Mouse (Mus musculus) CH12.LX (cell line): ENCODE measurements around the gene Rspry1. TPM values are rescaled to one million over a fixed set of nuclear protein-coding genes. Genes with fewer than 3 reads are reported as not detected.

Experiments used
- DNase-seq: peaks from one replicate; pipeline ENCODE4 v3.0.0-alpha.2; 2013; ENCODE audit errors: extremely low read depth
- H3K27ac ChIP-seq: 2 replicates; pipeline ENCODE4 v1.5.1; 2012; ENCODE audit warnings: low read depth, mild to moderate bottlenecking, control low read depth, moderate library complexity; ENCODE audit not compliant: insufficient read depth
- H3K27me3 ChIP-seq: replicated peaks from 2 replicates; pipeline ENCODE3; 2012; ENCODE audit warnings: inconsistent platforms
- H3K36me3 ChIP-seq, 2 experiments: replicated peaks in 1 of 2; 2 replicates each; pipeline versions ENCODE3 to v1.6.1; 2012; ENCODE audit warnings: inconsistent platforms in 1 of 2, low read length in 1 of 2, mild to moderate bottlenecking in 1 of 2, mixed read lengths in 1 of 2, moderate library complexity in 1 of 2; ENCODE audit not compliant: control insufficient read depth in 1 of 2, insufficient read depth in 1 of 2
- H3K4me1 ChIP-seq, 2 experiments: 2 replicates each; pipeline ENCODE4 v1.6.1; 2012; ENCODE audit warnings: inconsistent platforms in 1 of 2, moderate library complexity in 1 of 2; ENCODE audit not compliant: insufficient read depth in 2 of 2, control insufficient read depth in 1 of 2
- H3K4me2 ChIP-seq: 2 replicates; pipeline ENCODE4 v1.6.1; 2012; ENCODE audit warnings: low read depth, mild to moderate bottlenecking, control low read depth; ENCODE audit not compliant: poor library complexity, insufficient read depth, severe bottlenecking
- H3K4me3 ChIP-seq, 3 experiments: fragments of 150-350 bp in 1 of 3; sonication (generic) in 1 of 3; replicated peaks in 1 of 3; 2 replicates each; pipeline versions ENCODE3 to v1.5.1; 2011 to 2012; ENCODE audit warnings: low read depth in 2 of 3, low read length in 2 of 3, mild to moderate bottlenecking in 2 of 3, moderate library complexity in 2 of 3, control low read depth in 1 of 3, improper control_type of control experiment in 1 of 3, inconsistent platforms in 1 of 3, mixed read lengths in 1 of 3; ENCODE audit not compliant: poor library complexity in 1 of 3
- H3K79me2 ChIP-seq: replicated peaks from 2 replicates; pipeline ENCODE4 v1.6.1; 2012; ENCODE audit warnings: mild to moderate bottlenecking, moderate library complexity; ENCODE audit not compliant: control insufficient read depth, poor library complexity, insufficient read depth, severe bottlenecking; ENCODE audit errors: extremely low read depth
- H3K9ac ChIP-seq: 2 replicates; pipeline ENCODE4 v1.6.1; 2012; ENCODE audit warnings: low read depth, mild to moderate bottlenecking, control low read depth, moderate library complexity; ENCODE audit not compliant: insufficient read depth
- H3K9me3 ChIP-seq: replicated peaks from 2 replicates; pipeline ENCODE3; 2012; ENCODE audit warnings: low read length, inconsistent platforms, mixed read lengths
- BHLHE40 ChIP-seq: IDR thresholded peaks from 2 replicates; pipeline ENCODE4 v1.6.1; 2011; ENCODE audit warnings: mild to moderate bottlenecking, low read depth, low read length, improper control_type of control experiment
- CHD1 ChIP-seq: IDR thresholded peaks from 2 replicates; pipeline ENCODE4 v1.6.1; 2012; ENCODE audit warnings: low read depth, low read length, improper control_type of control experiment, inconsistent platforms
- CHD2 ChIP-seq: IDR thresholded peaks from 2 replicates; pipeline ENCODE4 v1.6.1; 2011; ENCODE audit warnings: low read length, improper control_type of control experiment
- E2F4 ChIP-seq: IDR thresholded peaks from 2 replicates; pipeline ENCODE4 v1.6.1; 2011; ENCODE audit warnings: low read depth, low read length, improper control_type of control experiment; ENCODE audit not compliant: insufficient replicate concordance
- ELF1 ChIP-seq: IDR thresholded peaks from 2 replicates; pipeline ENCODE4 v1.6.1; 2014; ENCODE audit warnings: low read depth, mild to moderate bottlenecking, inconsistent platforms, low read length, improper control_type of control experiment
- ETS1 ChIP-seq: conservative IDR thresholded peaks from 2 replicates; pipeline ENCODE4 v1.6.1; 2012; ENCODE audit warnings: low read depth, mild to moderate bottlenecking, inconsistent platforms, low read length, improper control_type of control experiment, moderate library complexity
- GABPA ChIP-seq: IDR thresholded peaks from 2 replicates; pipeline ENCODE4 v1.6.1; 2012; ENCODE audit warnings: low read depth, low read length, improper control_type of control experiment, inconsistent platforms; ENCODE audit not compliant: insufficient replicate concordance
- JUND ChIP-seq: conservative IDR thresholded peaks from 2 replicates; pipeline ENCODE4 v1.6.1; 2011; ENCODE audit warnings: low read depth, low read length, improper control_type of control experiment
- KAT2A ChIP-seq: IDR thresholded peaks from 2 replicates; pipeline ENCODE4 v1.6.1; 2012; ENCODE audit warnings: low read length, improper control_type of control experiment, inconsistent platforms; ENCODE audit not compliant: insufficient replicate concordance
- MAX ChIP-seq: IDR thresholded peaks from 2 replicates; pipeline ENCODE4 v1.6.1; 2011; ENCODE audit warnings: low read length, improper control_type of control experiment
- NELFE ChIP-seq: IDR thresholded peaks from 2 replicates; pipeline ENCODE4 v1.6.1; 2011; ENCODE audit warnings: low read depth, low read length, improper control_type of control experiment
- NRF1 ChIP-seq: IDR thresholded peaks from 2 replicates; pipeline ENCODE4 v1.6.1; 2014; ENCODE audit warnings: low read depth, mild to moderate bottlenecking, inconsistent platforms, low read length, improper control_type of control experiment, moderate library complexity
- PAX5 ChIP-seq: IDR thresholded peaks from 2 replicates; pipeline ENCODE4 v1.6.1; 2012; ENCODE audit warnings: low read length, inconsistent platforms, mixed read lengths
- POLR2A ChIP-seq: IDR thresholded peaks from 2 replicates; pipeline ENCODE4 v1.6.1; 2011; ENCODE audit warnings: low read depth, mild to moderate bottlenecking, improper control_type of control experiment, low read length
- RAD21 ChIP-seq: IDR thresholded peaks from 2 replicates; pipeline ENCODE4 v1.6.1; 2011; ENCODE audit warnings: low read depth, mild to moderate bottlenecking, low read length, improper control_type of control experiment, moderate library complexity
- RCOR1 ChIP-seq: conservative IDR thresholded peaks from 2 replicates; pipeline ENCODE4 v1.6.1; 2012; ENCODE audit warnings: low read depth, mild to moderate bottlenecking, inconsistent platforms, low read length, improper control_type of control experiment
- SIN3A ChIP-seq: IDR thresholded peaks from 2 replicates; pipeline ENCODE4 v1.6.1; 2012; ENCODE audit warnings: low read length, improper control_type of control experiment, inconsistent platforms
- TCF12 ChIP-seq: IDR thresholded peaks from 2 replicates; pipeline ENCODE4 v1.6.1; 2014; ENCODE audit warnings: low read depth, mild to moderate bottlenecking, inconsistent platforms, low read length, improper control_type of control experiment
- UBTF ChIP-seq: IDR thresholded peaks from 2 replicates; pipeline ENCODE4 v1.6.1; 2012; ENCODE audit warnings: low read depth, mild to moderate bottlenecking, inconsistent platforms, low read length, improper control_type of control experiment, moderate library complexity
- USF2 ChIP-seq: conservative IDR thresholded peaks from 2 replicates; pipeline ENCODE4 v1.6.1; 2011; ENCODE audit warnings: low read depth, low read length, improper control_type of control experiment
- ZC3H11A ChIP-seq: IDR thresholded peaks from 2 replicates; pipeline ENCODE4 v1.6.1; 2012; ENCODE audit warnings: low read depth, mild to moderate bottlenecking, inconsistent platforms, low read length, improper control_type of control experiment
- ZKSCAN1 ChIP-seq: IDR thresholded peaks from 2 replicates; pipeline ENCODE4 v1.6.1; 2012; ENCODE audit warnings: low read depth, inconsistent platforms, low read length, improper control_type of control experiment, borderline replicate concordance
- ZNF384 ChIP-seq: IDR thresholded peaks from 2 replicates; pipeline ENCODE4 v1.6.1; 2012; ENCODE audit warnings: low read depth, low read length, improper control_type of control experiment, inconsistent platforms
- dilution Hi-C: fragments of 300-500 bp; cut with MboI; formaldehyde crosslinking; loops from 2 replicates; pipeline ENCODE4 v1.14.3; 2020; ENCODE audit warnings: low sequenced_read_pairs; ENCODE audit not compliant: extremely low pct_unique_long_range_greater_than_20kb, extremely low pct_ligation_motif_present
- in situ Hi-C: fragments of 300-500 bp; cut with MboI; formaldehyde crosslinking; loops from 3 replicates; pipeline ENCODE4 v1.14.3; 2019; ENCODE audit warnings: low sequenced_read_pairs, low pct_ligation_motif_present, low pct_unique_long_range_greater_than_20kb, mixed read lengths
- polyA plus RNA-seq: library from polyadenylated mRNA; unstranded; fragments of >175 nt; gene quantifications from 2 replicates; pipeline ENCODE4 v1.2.1, GENCODE M21; 2012; ENCODE audit warnings: low read depth; ENCODE audit not compliant: insufficient read length
- total RNA-seq, 2 experiments: library from RNA; depleted of rRNA; stranded (reverse); fragments of 300-350 nt in 1 of 2; fragments of >200 nt in 1 of 2; gene quantifications; 2 replicates each; pipeline ENCODE4 v1.2.3; 2012 to 2014

The Rspry1 gene
- total and polyA plus RNA-seq, 3 experiments, result 13.4 to 23.5 (median 18.0) TPM

DNA sequence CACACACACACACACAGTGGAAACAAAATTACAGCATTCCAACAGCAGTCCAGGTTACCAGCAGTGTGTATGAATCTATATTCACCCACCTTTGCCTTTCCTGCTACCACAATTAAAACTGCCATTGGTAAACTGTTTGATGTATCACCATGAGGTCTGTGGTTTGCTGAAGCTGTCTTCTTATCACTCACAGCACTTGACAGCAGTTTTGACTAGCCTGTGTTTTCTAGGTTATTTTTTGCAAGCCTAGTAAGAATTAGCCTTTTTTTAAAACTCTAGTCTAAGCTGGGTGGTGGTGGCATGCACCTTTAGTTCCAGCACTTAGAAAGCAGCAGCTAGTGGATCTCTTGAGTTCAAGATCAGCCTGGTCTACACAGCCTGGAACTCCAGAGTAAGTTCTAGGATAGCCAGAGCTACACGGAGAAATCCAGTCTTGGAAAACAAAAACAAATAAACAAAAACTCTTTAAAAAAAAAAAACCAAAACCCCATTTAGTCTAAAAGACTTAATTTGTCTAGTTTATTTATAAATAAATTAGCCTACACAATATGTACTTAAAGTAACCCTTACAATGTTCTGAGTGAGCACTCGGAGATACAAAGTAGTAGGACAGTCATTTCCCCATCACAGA is 31.9 kb downstream of the Rspry1 start:
- H3K4me3 ChIP-seq, result no peak overlapping the region

DNA sequence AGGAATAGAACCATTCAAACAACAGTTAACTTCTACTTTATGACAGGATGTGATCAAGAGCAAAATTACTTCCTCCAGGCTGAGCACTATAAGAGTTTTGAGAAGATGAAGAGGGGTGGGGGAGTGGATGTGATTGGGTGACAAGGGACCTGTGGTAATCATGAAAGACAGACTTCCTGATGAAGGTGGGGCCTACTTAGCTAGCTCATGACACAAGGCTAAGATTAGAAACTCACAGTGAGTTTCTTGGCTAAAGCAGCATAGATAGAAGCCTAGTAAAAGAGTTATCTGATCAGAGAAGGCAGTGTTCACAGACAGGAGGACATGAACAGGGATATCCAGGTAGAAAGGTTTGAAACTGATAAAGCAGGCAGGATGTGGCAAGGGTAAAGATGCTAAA is 32.5 kb downstream of the Rspry1 start:
- Histone ChIP-seq H3K27ac (no peak overlapping the region), H3K79me2 (no peaks in the 10 kb centered on the region), H3K9ac (no peak overlapping the region), H3K9me3 (no peaks in the 10 kb centered on the region), H3K4me3 (no peak overlapping the region), H3K27me3 (no peaks in the 10 kb centered on the region), H3K4me1 (peaks cover 3 to 22% of the 10 kb centered on the region in 2 experiments; a peak in 2 of 4 replicates), H3K36me3 (peaks cover 28 to 70% of the 10 kb centered on the region in 2 experiments), H3K4me2 (no peak overlapping the region)
- TF ChIP-seq E2F4 (no peak), PAX5 (no peak), MAX (no peak), KAT2A (no peak), ZC3H11A (no peak), ZNF384 (no peak), ZKSCAN1 (no peak), JUND (no peak), ELF1 (no peak), CHD2 (no peak), ETS1 (no peak)
- in situ Hi-C loops, result no loop called here
- DNase-seq, result peak; percentile 11
- dilution Hi-C loops, result no loop called here

More for the DNA sequence above, 31.9 kb downstream of the Rspry1 start:
- Histone ChIP-seq H3K4me1 (peaks cover 3 to 22% of the 10 kb centered on the region in 2 experiments; a peak in 2 of 4 replicates), H3K9me3 (no peaks in the 10 kb centered on the region), H3K4me2 (no peak overlapping the region), H3K79me2 (no peaks in the 10 kb centered on the region), H3K27ac (no peak overlapping the region), H3K27me3 (no peaks in the 10 kb centered on the region), H3K36me3 (peaks cover 28 to 67% of the 10 kb centered on the region in 2 experiments), H3K9ac (no peak overlapping the region)
- TF ChIP-seq POLR2A, result no peak
- no peak for TF ChIP-seq ELF1
- TF ChIP-seq KAT2A, result no peak
- TF ChIP-seq RAD21, result no peak
- no peak for TF ChIP-seq UBTF
- TF ChIP-seq CHD1, result no peak
- TF ChIP-seq MAX, result no peak
- no peak for TF ChIP-seq RCOR1
- TF ChIP-seq CHD2, result no peak
- no peak for TF ChIP-seq GABPA
- TF ChIP-seq USF2, result no peak
- no peak for TF ChIP-seq ZKSCAN1
- no peak for TF ChIP-seq NRF1
- no peak for TF ChIP-seq PAX5
- no peak for TF ChIP-seq NELFE
- TF ChIP-seq BHLHE40, result no peak
- TF ChIP-seq TCF12, result no peak
- TF ChIP-seq SIN3A, result no peak
- in situ Hi-C loops (no loop called here), dilution Hi-C loops (no loop called here)
- DNase-seq, result no peak
